Mouse (Mus musculus): ENCODE measurements around the gene Rab3ip.

DNA sequence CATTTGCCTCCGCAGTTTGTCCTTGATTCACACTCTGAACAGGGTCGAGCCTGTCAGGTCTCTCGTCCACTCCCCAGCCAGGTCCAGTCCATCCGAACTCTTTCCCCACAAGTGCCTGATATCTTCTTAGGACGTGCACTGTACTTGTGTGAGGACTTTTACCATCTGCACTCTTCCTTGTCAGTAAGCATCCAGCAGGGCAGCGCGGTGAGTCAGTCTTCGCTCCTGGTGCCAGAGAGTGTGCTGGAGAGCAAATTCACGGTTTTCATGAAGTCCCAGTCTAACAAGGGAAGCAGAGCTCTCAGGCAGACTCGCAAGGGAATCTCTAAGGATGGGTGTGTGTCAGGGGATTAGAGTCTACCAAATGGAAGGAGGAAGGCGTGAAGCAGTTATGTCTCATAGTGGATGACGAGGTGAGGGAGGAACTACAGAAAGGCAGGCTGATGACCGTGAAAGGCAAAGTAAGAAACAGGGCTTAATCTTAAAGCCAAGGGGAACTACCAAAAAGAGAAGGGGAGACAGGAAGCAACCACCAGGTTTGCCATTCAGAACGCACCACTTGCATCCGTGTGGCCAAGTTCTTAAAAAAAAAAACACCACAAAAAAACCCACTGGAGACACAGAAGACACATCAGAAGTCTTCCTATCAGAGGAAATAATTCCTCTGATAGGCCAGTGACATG is 18.9 kb downstream of the Rab3ip start:
- TF ChIP-seq POLR2A (IDR thresholded peaks at IDR 0.05; ENCODE audit: control insufficient read depth in 1 of 2, insufficient read depth in 1 of 2, low read depth in 1 of 2, low read length in 2 of 2, poor library complexity in 1 of 2): no peak
- no peak for TF ChIP-seq CHD1 (IDR thresholded peaks at IDR 0.05; ENCODE audit: low read depth, low read length)
- TF ChIP-seq RAD21 (IDR thresholded peaks at IDR 0.05; ENCODE audit: low read depth, low read length): no peak
- TF ChIP-seq ZNF384 (IDR thresholded peaks at IDR 0.05; ENCODE audit: low read depth, low read length): no peak
- TF ChIP-seq MYC (IDR thresholded peaks at IDR 0.05; ENCODE audit: low read depth, low read length): no peak
- TF ChIP-seq GATA1 (IDR thresholded peaks at IDR 0.05; ENCODE audit: low read depth, low read length): no peak
- no peak for TF ChIP-seq NELFE (IDR thresholded peaks at IDR 0.05; ENCODE audit: low read depth, low read length)
- TF ChIP-seq EP300 (IDR thresholded peaks at IDR 0.05; ENCODE audit: low read depth in 1 of 2, low read length in 2 of 2): no peak
- no peak for TF ChIP-seq MAFK (IDR thresholded peaks at IDR 0.05; ENCODE audit: borderline replicate concordance, low read depth, low read length)
- no peak for TF ChIP-seq CTCF (IDR thresholded peaks at IDR 0.05 in 2 of 3, conservative IDR thresholded peaks at IDR 0.05 in 1 of 3; ENCODE audit: control insufficient read depth in 1 of 3, insufficient read depth in 1 of 3, low read depth in 2 of 3, low read length in 3 of 3, poor library complexity in 1 of 3, severe bottlenecking in 1 of 3)
